Mouse (Mus musculus): ENCODE measurements at regions not wholly inside any gene's neighbourhood (a gene's known extent, or its start where the extent isn't known, plus 50 kb on each side); places are given as distances from the start of the nearest gene placed in this dataset.

GRCm38 (mm10) chr16:13204948-13205470, 51.3 kb upstream of the Mrtfb start:
- no peak for DNase-seq
- intact Hi-C loops (cut with DNase I), result no loop called here

- DNase-seq, result peak in 1 of 2 experiments; percentile 57
- intact Hi-C loops (cut with DNase I), result no loop called here
Observed at GRCm38 (mm10) chr16:13205855-13206254, 50.4 kb upstream of the Mrtfb start.

Measured in heart, postnatal 10 days (tissue).